Mouse (Mus musculus) stomach, postnatal 0 days (tissue): ENCODE measurements around the gene Snn. TPM values are rescaled to one million over a fixed set of nuclear protein-coding genes. Genes with fewer than 3 reads are reported as not detected.

ENCODE experiments used
- ATAC-seq: fragments of 200-750 bp; cut with Nextera tagmentation; 2 replicates; pipeline ENCODE4 v1.8.0; 2017; ENCODE audit not compliant: low FRiP score, low TSS enrichment
- DNase-seq: peaks from one replicate; pipeline ENCODE4 v3.0.0-alpha.2; 2016; ENCODE audit warnings: low spot score
- H3K27ac ChIP-seq: fragments of 300-500 bp; sonication (generic); replicated peaks from 2 replicates; pipeline ENCODE4 v1.5.1; 2014; ENCODE audit warnings: mild to moderate bottlenecking, control low read depth
- H3K27me3 ChIP-seq: fragments of 300-500 bp; sonication (generic); 2 replicates; pipeline ENCODE4 v1.6.1; 2014; ENCODE audit warnings: low read length; ENCODE audit not compliant: control insufficient read depth, insufficient read depth
- H3K36me3 ChIP-seq: fragments of 300-500 bp; sonication (generic); 2 replicates; pipeline ENCODE4 v1.6.1; 2014; ENCODE audit warnings: low read length, mixed read lengths; ENCODE audit not compliant: control insufficient read depth, insufficient read depth
- H3K4me1 ChIP-seq: fragments of 300-500 bp; sonication (generic); replicated peaks from 2 replicates; pipeline ENCODE4 v1.6.1; 2014; ENCODE audit warnings: antibody characterized with exemption; ENCODE audit not compliant: control insufficient read depth, insufficient read depth
- H3K4me2 ChIP-seq: fragments of 300-500 bp; sonication (generic); replicated peaks from 2 replicates; pipeline ENCODE4 v1.6.1; 2014; ENCODE audit warnings: low read depth, mild to moderate bottlenecking, control low read depth, moderate library complexity
- H3K4me3 ChIP-seq: fragments of 300-500 bp; sonication (generic); 2 replicates; pipeline ENCODE4 v1.5.1; 2014; ENCODE audit warnings: low read depth, low read length, control low read depth
- H3K9ac ChIP-seq: fragments of 300-500 bp; sonication (generic); 2 replicates; pipeline ENCODE4 v1.6.1; 2014; ENCODE audit warnings: mild to moderate bottlenecking, low read length, control low read depth, mixed read lengths
- H3K9me3 ChIP-seq: fragments of 300-500 bp; sonication (generic); 2 replicates; pipeline ENCODE4 v1.6.1; 2016; ENCODE audit warnings: low read length; ENCODE audit not compliant: control insufficient read depth
- CTCF ChIP-seq: IDR thresholded peaks from 2 replicates; pipeline ENCODE4 v1.5.1; 2016; ENCODE audit warnings: antibody characterized with exemption, low read depth, mild to moderate bottlenecking, moderate library complexity
- EP300 ChIP-seq: optimal IDR thresholded peaks from 2 replicates; pipeline ENCODE3; 2016; ENCODE audit warnings: antibody characterized with exemption
- WGBS: fragments of 180-500 bp; shearing (Covaris S2); extraction: QIAGEN DNeasy Blood & Tissue Kit; methylation state at CpG from one replicate; pipeline ENCODE4 v1.1.7; 2014; 5-methylcytosine and 5-hydroxymethylcytosine counted together
- polyA plus RNA-seq: library from polyadenylated mRNA; unstranded; fragments of >200 nt; fragmentation: Nextera tagmentation; extraction: Ambion mirVana; gene quantifications from 2 replicates; pipeline ENCODE4 v1.2.1, GENCODE M21; 2015

Gene Snn
- polyA plus RNA-seq, 1 experiment from 2014 or later = 11.8 TPM

GRCm38 (mm10) chr16:11054871-11055270 lies 5.9 kb upstream of the Snn start:
- Histone ChIP-seq H3K27ac (no peak overlapping the region), H3K4me1 (no peaks in the 10 kb centered on the region), H3K9me3 (no peaks in the 10 kb centered on the region), H3K9ac (no peak overlapping the region), H3K27me3 (no peaks in the 10 kb centered on the region), H3K36me3 (no peaks in the 10 kb centered on the region), H3K4me2 (no peak overlapping the region), H3K4me3 (no peak overlapping the region)
- DNase-seq (no peak), ATAC-seq (no peak)
- WGBS = 79% methylated on average over 6 of the region's 6 CpGs
- TF ChIP-seq CTCF (no peak; the same call in 1 of the 2 replicates), EP300 (no peak)

GRCm38 (mm10) chr16:11055916-11056315 lies 4.8 kb upstream of the Snn start:
- 73% methylated on average over 5 of the region's 5 CpGs for WGBS
- Histone ChIP-seq H3K27me3 (no peaks in the 10 kb centered on the region), H3K4me1 (no peaks in the 10 kb centered on the region), H3K9me3 (no peaks in the 10 kb centered on the region), H3K9ac (no peak overlapping the region), H3K4me2 (no peak overlapping the region), H3K36me3 (no peaks in the 10 kb centered on the region), H3K27ac (no peak overlapping the region), H3K4me3 (no peak overlapping the region)
- DNase-seq (no peak), ATAC-seq (peak; percentile 39)
- TF ChIP-seq CTCF (no peak), EP300 (no peak)

- WGBS = 20% methylated on average over 13 of the region's 13 CpGs
Observed at GRCm38 (mm10) chr16:11062794-11063721, 2.3 kb downstream of the Snn start.

GRCm38 (mm10) chr16:11064341-11064740 lies 3.6 kb downstream of the Snn start:
- Histone ChIP-seq H3K27ac (no peak overlapping the region), H3K4me1 (peaks cover 4% of the 10 kb centered on the region), H3K27me3 (no peaks in the 10 kb centered on the region), H3K9ac (no peak overlapping the region), H3K4me3 (no peak overlapping the region), H3K4me2 (no peak overlapping the region), H3K9me3 (no peaks in the 10 kb centered on the region), H3K36me3 (no peaks in the 10 kb centered on the region)
- DNase-seq (no peak), ATAC-seq (no peak)
- WGBS = 94% methylated on average over 4 of the region's 4 CpGs
- TF ChIP-seq EP300 (no peak), CTCF (no peak)

More at GRCm38 (mm10) chr16:11062794-11063721, 2.3 kb downstream of the Snn start:
- no peaks in the 10 kb centered on the region for H3K27me3 ChIP-seq
- no peaks in the 10 kb centered on the region for H3K9me3 ChIP-seq
- ATAC-seq = peak; percentile 56; the same call in 1 of the 2 replicates
- DNase-seq = peak; percentile 71
- H3K4me1 ChIP-seq = peaks cover 4% of the 10 kb centered on the region
- H3K4me2 ChIP-seq = peak overlapping the region; percentile 11; the same call in 1 of the 2 replicates
- no peak for TF ChIP-seq EP300
- TF ChIP-seq CTCF = no peak
- no peaks in the 10 kb centered on the region for H3K36me3 ChIP-seq
- no peak overlapping the region for H3K4me3 ChIP-seq
- peak overlapping the region; percentile 59 for H3K9ac ChIP-seq
- peak overlapping the region; percentile 89 for H3K27ac ChIP-seq

GRCm38 (mm10) chr16:11064742-11065141 lies 4.0 kb downstream of the Snn start:
- Histone ChIP-seq H3K27me3 (no peaks in the 10 kb centered on the region), H3K4me1 (peaks cover 4% of the 10 kb centered on the region), H3K9me3 (no peaks in the 10 kb centered on the region), H3K27ac (no peak overlapping the region), H3K4me2 (no peak overlapping the region), H3K4me3 (no peak overlapping the region), H3K36me3 (no peaks in the 10 kb centered on the region), H3K9ac (no peak overlapping the region)
- TF ChIP-seq EP300 (no peak), CTCF (no peak)
- no peak for DNase-seq
- ATAC-seq = no peak
- 88% methylated on average over 6 of the region's 6 CpGs for WGBS

- TF ChIP-seq EP300 (no peak), CTCF (no peak)
- 69% methylated on average over 5 of the region's 5 CpGs for WGBS
- DNase-seq (no peak), ATAC-seq (no peak)
- H3K27ac ChIP-seq = no peak overlapping the region
- peaks cover 4% of the 10 kb centered on the region for H3K4me1 ChIP-seq
- peak overlapping the region; percentile 90 for H3K4me2 ChIP-seq
- no peaks in the 10 kb centered on the region for H3K27me3 ChIP-seq
- H3K9me3 ChIP-seq = no peaks in the 10 kb centered on the region
- H3K4me3 ChIP-seq = peak overlapping the region; percentile 86; the same call in 1 of the 2 replicates
- 0 out of 2 replicates have a peak overlapping the region, but pooled peaks have one; percentile 35 for H3K9ac ChIP-seq
- H3K36me3 ChIP-seq = no peaks in the 10 kb centered on the region
Observed at GRCm38 (mm10) chr16:11065431-11065830, 4.7 kb downstream of the Snn start.
